ENCODE assay signal across 8 mouse cellular contexts in the genomic region with DNA sequence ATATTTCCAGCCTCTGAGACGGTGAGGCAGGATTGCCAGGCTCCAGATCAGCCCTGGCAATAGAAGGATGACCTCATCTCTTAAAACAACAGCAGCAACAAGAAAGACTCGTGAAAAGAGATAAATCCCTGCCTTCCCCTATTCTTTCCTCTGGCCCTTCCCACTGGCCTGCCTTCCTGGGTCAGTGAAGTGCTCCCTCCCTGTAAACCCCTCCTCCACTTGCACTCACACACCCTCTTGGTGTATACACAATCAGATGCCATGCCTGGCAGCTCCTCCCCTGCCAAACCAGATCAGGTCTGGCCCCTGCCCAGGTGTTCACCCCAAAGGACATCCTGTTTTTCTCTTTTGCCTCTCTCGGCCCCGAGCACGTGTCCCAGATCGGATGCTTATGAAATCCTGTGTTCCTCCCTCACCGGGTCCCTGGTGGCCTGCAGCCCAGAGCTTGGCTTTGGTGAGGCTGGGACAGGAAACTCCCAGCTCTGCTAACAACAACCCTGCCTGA. TPM values are rescaled to one million over a fixed set of nuclear protein-coding genes. Genes with fewer than 3 reads are reported as not detected.
A peak's percentile ranks its signal among the peaks of the same experiment; 100 is the strongest.
DNase-seq lines count a peak whose midpoint lies in the region; ATAC-seq lines count a peak whose summit lies in the region.

No protein-coding gene starts in this region.

- 0 out of 2 replicates have a peak overlapping the region, but pooled peaks have one; percentile 22 for H3K9ac ChIP-seq in heart, embryonic 11.5 days (ENCODE audit: low read depth, low read length)
- no peak overlapping the region for H3K9ac ChIP-seq in stomach, embryonic 14.5 days (replicated peaks; ENCODE audit: low read depth, low read length)

- H3K27ac ChIP-seq in heart, embryonic 11.5 days (ENCODE audit: low read depth, low read length) = no peak overlapping the region
- no peak overlapping the region for H3K27ac ChIP-seq in stomach, embryonic 14.5 days (ENCODE audit: low read length)

- no peaks in the 10 kb centered on the region for H3K9me3 ChIP-seq in heart, embryonic 11.5 days (replicated peaks; ENCODE audit: control insufficient read depth, low read length)
- H3K9me3 ChIP-seq in stomach, embryonic 14.5 days (ENCODE audit: control insufficient read depth, low read depth, low read length) = no peaks in the 10 kb centered on the region

- H3K4me2 ChIP-seq in heart, embryonic 11.5 days = no peak overlapping the region
- no peak overlapping the region for H3K4me2 ChIP-seq in stomach, embryonic 14.5 days (replicated peaks; ENCODE audit: low read depth, low read length)

- no peaks in the 10 kb centered on the region for H3K27me3 ChIP-seq in heart, embryonic 11.5 days (ENCODE audit: control insufficient read depth, insufficient read depth, low read length)
- H3K27me3 ChIP-seq in stomach, embryonic 14.5 days (ENCODE audit: control insufficient read depth, insufficient read depth, low read length) = no peaks in the 10 kb centered on the region

- H3K4me1 ChIP-seq in heart, embryonic 11.5 days (ENCODE audit: control insufficient read depth, insufficient read depth, low read length) = peaks cover 17% of the 10 kb centered on the region
- H3K4me1 ChIP-seq in stomach, embryonic 14.5 days (ENCODE audit: control insufficient read depth, insufficient read depth, low read length) = peaks cover 4% of the 10 kb centered on the region; the same call in 1 of the 2 replicates

- no peaks in the 10 kb centered on the region for H3K36me3 ChIP-seq in heart, embryonic 11.5 days (ENCODE audit: control insufficient read depth, insufficient read depth, low read length)
- H3K36me3 ChIP-seq in stomach, embryonic 14.5 days (ENCODE audit: control insufficient read depth, insufficient read depth, low read length) = no peaks in the 10 kb centered on the region

- 39% methylated on average over 7 of the region's 7 CpGs for WGBS in heart, embryonic 11.5 days (ENCODE audit: insufficient replicate concordance)
- 41% methylated on average over 7 of the region's 7 CpGs for WGBS in stomach, embryonic 14.5 days

- no peak for ATAC-seq in heart, embryonic 11.5 days (replicated peaks; ENCODE audit: insufficient number of reproducible peaks, low FRiP score, low TSS enrichment)
- ATAC-seq in stomach, embryonic 14.5 days (ENCODE audit: insufficient number of reproducible peaks, insufficient read depth, low FRiP score, low read depth) = 0 out of 2 replicates have a peak, but pooled peaks have one; percentile 56
- ATAC-seq in erythroid progenitor cell, adult 5-6 weeks (replicated peaks; ENCODE audit: low FRiP score, poor library complexity, severe bottlenecking) = no peak

- no peak overlapping the region for H3K4me3 ChIP-seq in heart, embryonic 11.5 days (ENCODE audit: low read depth, low read length)
- H3K4me3 ChIP-seq in stomach, embryonic 14.5 days (ENCODE audit: low read depth, low read length) = no peak overlapping the region

- DNase-seq in urinary bladder, adult 18-20 months (ENCODE audit: low spot score in 2 of 2) = peak; percentile 35 to 70
- DNase-seq in urinary bladder, postnatal 10 days (ENCODE audit: low spot score) = no peak
- DNase-seq in kidney, postnatal 25 days = peak; percentile 75 to 92
- no peak for DNase-seq in embryo, embryonic 11 days
- DNase-seq in right cerebral cortex, adult 2 months (ENCODE audit: low spot score in 2 of 2) = no peak

RNA-seq across cellular contexts. Expression of a gene that starts 16.1 kb away (rescaled TPM):
- 3.8 and 5.5 TPM in 2 replicates for polyA plus RNA-seq in heart, embryonic 11.5 days (2014; fragmentation: Nextera tagmentation; extraction: Ambion mirVana)
- polyA plus RNA-seq in stomach, embryonic 14.5 days (2014; fragmentation: Nextera tagmentation; extraction: Ambion mirVana) = 2.2 and 3.8 TPM in 2 replicates
- not detected in 2 replicates for total RNA-seq in erythroid progenitor cell, adult 5-6 weeks (2015; ENCODE audit: low replicate concordance)
- not detected in 2 replicates for total RNA-seq in erythroid progenitor cell, adult 5-6 weeks (2017; ENCODE audit: low replicate concordance)

RNA-seq across cellular contexts. Expression of a gene that starts 16.5 kb away (rescaled TPM):
- polyA plus RNA-seq in heart, embryonic 11.5 days (2014; fragmentation: Nextera tagmentation; extraction: Ambion mirVana) = 3.4 and 3.6 TPM in 2 replicates
- 0.73 and 1.1 TPM in 2 replicates for polyA plus RNA-seq in stomach, embryonic 14.5 days (2014; fragmentation: Nextera tagmentation; extraction: Ambion mirVana)
- total RNA-seq in erythroid progenitor cell, adult 5-6 weeks (2015; ENCODE audit: low replicate concordance) = not detected in 2 replicates
- total RNA-seq in erythroid progenitor cell, adult 5-6 weeks (2017; ENCODE audit: low replicate concordance) = 3.1 TPM in 1 of 2 replicates, not detected in the other

RNA-seq across cellular contexts. Expression of a gene that starts 27.9 kb away (rescaled TPM):
- 62.6 and 64.5 TPM in 2 replicates for polyA plus RNA-seq in heart, embryonic 11.5 days (2014; fragmentation: Nextera tagmentation; extraction: Ambion mirVana)
- polyA plus RNA-seq in stomach, embryonic 14.5 days (2014; fragmentation: Nextera tagmentation; extraction: Ambion mirVana) = 81.9 and 88.1 TPM in 2 replicates
- 53.0 and 64.6 TPM in 2 replicates for total RNA-seq in erythroid progenitor cell, adult 5-6 weeks (2015; ENCODE audit: low replicate concordance)
- total RNA-seq in erythroid progenitor cell, adult 5-6 weeks (2017; ENCODE audit: low replicate concordance) = 20.3 and 35.2 TPM in 2 replicates

RNA-seq across cellular contexts. Expression of a gene that starts 37.5 kb away (rescaled TPM):
- polyA plus RNA-seq in heart, embryonic 11.5 days (2014; fragmentation: Nextera tagmentation; extraction: Ambion mirVana) = 12.9 and 13.9 TPM in 2 replicates
- 13.6 and 15.7 TPM in 2 replicates for polyA plus RNA-seq in stomach, embryonic 14.5 days (2014; fragmentation: Nextera tagmentation; extraction: Ambion mirVana)
- 4.0 and 4.2 TPM in 2 replicates for total RNA-seq in erythroid progenitor cell, adult 5-6 weeks (2015; ENCODE audit: low replicate concordance)
- 0.39 and 0.83 TPM in 2 replicates for total RNA-seq in erythroid progenitor cell, adult 5-6 weeks (2017; ENCODE audit: low replicate concordance)

RNA-seq across cellular contexts. Expression of a gene that starts 54.5 kb away (rescaled TPM):
- polyA plus RNA-seq in heart, embryonic 11.5 days (2014; fragmentation: Nextera tagmentation; extraction: Ambion mirVana) = 50.9 and 55.4 TPM in 2 replicates
- polyA plus RNA-seq in stomach, embryonic 14.5 days (2014; fragmentation: Nextera tagmentation; extraction: Ambion mirVana) = 41.0 and 43.5 TPM in 2 replicates
- total RNA-seq in erythroid progenitor cell, adult 5-6 weeks (2015; ENCODE audit: low replicate concordance) = 6.8 and 9.6 TPM in 2 replicates
- 4.9 and 5.4 TPM in 2 replicates for total RNA-seq in erythroid progenitor cell, adult 5-6 weeks (2017; ENCODE audit: low replicate concordance)

Comparison
In these comparisons a context has a peak if more than half of its experiments do, and no peak if none do; other contexts are left out.
1. DNase-seq: peak in urinary bladder, adult 18-20 months (2 of 2) and kidney, postnatal 25 days (2 of 2); none in urinary bladder, postnatal 10 days (single experiment), embryo, embryonic 11 days (single experiment) and right cerebral cortex, adult 2 months (0 of 2).